Mouse (Mus musculus) hindbrain, embryonic 13.5 days (tissue): ENCODE measurements at regions not wholly inside any gene's neighbourhood (a gene's known extent, or its start where the extent isn't known, plus 50 kb on each side); places are given as distances from the start of the nearest gene placed in this dataset.
A peak's percentile ranks its signal among the peaks of the same experiment; 100 is the strongest.

ENCODE experiments used
- ATAC-seq: fragments of 200-750 bp; cut with Nextera tagmentation; 2 replicates; pipeline ENCODE4 v1.8.0; 2017; ENCODE audit warnings: moderate TSS enrichment; ENCODE audit not compliant: low FRiP score
- H3K27ac ChIP-seq: fragments of 300-500 bp; sonication (generic); 2 replicates; pipeline ENCODE4 v1.5.1; 2015; ENCODE audit warnings: inconsistent platforms, mild to moderate bottlenecking, moderate library complexity
- H3K27me3 ChIP-seq: fragments of 300-500 bp; sonication (generic); 2 replicates; pipeline ENCODE4 v1.6.1; 2015; ENCODE audit warnings: mild to moderate bottlenecking, inconsistent platforms
- H3K36me3 ChIP-seq: fragments of 300-500 bp; sonication (generic); 2 replicates; pipeline ENCODE4 v1.6.1; 2015; ENCODE audit warnings: mild to moderate bottlenecking, inconsistent platforms
- H3K4me1 ChIP-seq: fragments of 300-500 bp; sonication (generic); replicated peaks from 2 replicates; pipeline ENCODE4 v1.6.1; 2015; ENCODE audit warnings: inconsistent platforms
- H3K4me2 ChIP-seq: fragments of 300-500 bp; sonication (generic); 2 replicates; pipeline ENCODE4 v1.6.1; 2015; ENCODE audit warnings: inconsistent platforms, mild to moderate bottlenecking, moderate library complexity
- H3K4me3 ChIP-seq: fragments of 300-500 bp; sonication (generic); 2 replicates; pipeline ENCODE4 v1.5.1; 2015; ENCODE audit warnings: mild to moderate bottlenecking, inconsistent platforms
- H3K9ac ChIP-seq: fragments of 300-500 bp; sonication (generic); 2 replicates; pipeline ENCODE4 v1.6.1; 2015; ENCODE audit warnings: mild to moderate bottlenecking, inconsistent platforms
- H3K9me3 ChIP-seq: fragments of 300-500 bp; sonication (generic); 2 replicates; pipeline ENCODE4 v1.6.1; 2016; ENCODE audit warnings: inconsistent platforms
- WGBS: fragments of 180-500 bp; shearing (Covaris S2); methylation state at CpG from one replicate; pipeline ENCODE4 v1.1.7; 2015; 5-methylcytosine and 5-hydroxymethylcytosine counted together

DNA sequence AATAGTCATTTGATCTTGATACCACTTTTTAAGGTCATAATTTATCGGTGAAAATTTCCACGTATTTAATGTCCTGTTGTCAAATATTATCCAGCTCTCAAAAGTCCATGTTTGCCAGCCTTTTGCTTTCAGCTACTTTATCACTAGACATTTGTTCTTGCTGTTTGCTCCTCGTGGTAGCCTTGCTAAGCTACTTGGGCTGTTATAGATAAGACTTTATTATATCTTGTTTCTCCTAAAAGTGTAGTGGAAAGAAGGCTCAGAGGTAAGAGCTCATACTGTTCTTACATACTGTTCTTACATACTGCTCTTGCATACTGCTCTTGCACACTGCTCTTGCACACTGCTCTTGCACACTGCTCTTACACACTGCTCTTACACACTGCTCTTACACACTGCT lies 93.3 kb upstream of the Mon1b start:
- Histone ChIP-seq H3K4me2 (no peak overlapping the region), H3K27me3 (no peaks in the 10 kb centered on the region), H3K9ac (no peak overlapping the region), H3K4me3 (no peak overlapping the region), H3K36me3 (no peaks in the 10 kb centered on the region), H3K27ac (no peak overlapping the region), H3K9me3 (no peaks in the 10 kb centered on the region), H3K4me1 (no peaks in the 10 kb centered on the region)
- no peak for ATAC-seq
- 82% methylated on average over 3 of the region's 3 CpGs for WGBS

DNA sequence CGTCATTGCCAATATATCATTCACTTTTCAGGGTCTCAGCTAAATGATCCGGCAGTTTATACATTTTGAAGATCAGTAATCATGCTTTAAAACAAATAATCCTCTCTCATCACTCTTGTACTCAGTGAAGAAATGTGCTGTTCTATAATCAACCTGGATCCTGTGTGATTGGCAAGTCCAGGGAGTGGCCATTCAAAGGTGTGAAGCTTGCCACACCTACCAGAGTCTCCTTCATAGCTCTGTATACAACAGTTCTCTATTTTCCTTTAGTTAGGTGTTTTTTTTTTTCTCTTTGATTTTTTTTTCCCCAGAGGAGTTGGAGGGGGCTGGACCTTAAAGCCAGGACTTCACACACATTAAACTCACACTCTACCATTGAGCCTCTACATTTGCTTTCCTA lies 92.7 kb upstream of the Mon1b start:
- Histone ChIP-seq H3K36me3 (no peaks in the 10 kb centered on the region), H3K27me3 (no peaks in the 10 kb centered on the region), H3K9ac (no peak overlapping the region), H3K9me3 (no peaks in the 10 kb centered on the region), H3K4me3 (no peak overlapping the region), H3K4me1 (no peaks in the 10 kb centered on the region), H3K4me2 (no peak overlapping the region), H3K27ac (no peak overlapping the region)
- no peak for ATAC-seq
- WGBS = 86% methylated on average over 2 of the region's 2 CpGs

DNA sequence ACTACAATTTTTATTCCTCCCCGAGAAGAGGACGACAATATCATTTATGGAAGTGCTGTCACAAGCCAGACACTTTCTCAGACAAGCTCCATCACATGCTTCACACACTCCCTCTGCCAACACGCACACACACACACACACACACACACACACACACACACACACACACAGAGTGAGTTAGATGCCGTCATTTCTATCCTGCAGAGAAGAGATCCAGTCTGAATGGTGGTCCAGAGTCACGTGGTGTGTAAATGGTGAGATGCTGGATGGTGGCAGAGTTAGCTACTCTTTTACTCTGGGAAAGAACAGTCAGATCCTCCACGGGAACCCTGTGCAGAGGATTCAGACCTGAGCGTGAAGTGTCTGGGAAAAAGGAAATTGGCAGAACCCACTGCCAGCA lies 86.2 kb upstream of the Mon1b start:
- H3K4me1 ChIP-seq = no peaks in the 10 kb centered on the region
- no peak overlapping the region for H3K27ac ChIP-seq
- H3K9me3 ChIP-seq = no peaks in the 10 kb centered on the region
- WGBS = 84% methylated on average over 7 of the region's 7 CpGs
- H3K4me2 ChIP-seq = no peak overlapping the region
- no peak for ATAC-seq
- no peaks in the 10 kb centered on the region for H3K27me3 ChIP-seq
- H3K4me3 ChIP-seq = no peak overlapping the region
- no peaks in the 10 kb centered on the region for H3K36me3 ChIP-seq
- no peak overlapping the region for H3K9ac ChIP-seq

DNA sequence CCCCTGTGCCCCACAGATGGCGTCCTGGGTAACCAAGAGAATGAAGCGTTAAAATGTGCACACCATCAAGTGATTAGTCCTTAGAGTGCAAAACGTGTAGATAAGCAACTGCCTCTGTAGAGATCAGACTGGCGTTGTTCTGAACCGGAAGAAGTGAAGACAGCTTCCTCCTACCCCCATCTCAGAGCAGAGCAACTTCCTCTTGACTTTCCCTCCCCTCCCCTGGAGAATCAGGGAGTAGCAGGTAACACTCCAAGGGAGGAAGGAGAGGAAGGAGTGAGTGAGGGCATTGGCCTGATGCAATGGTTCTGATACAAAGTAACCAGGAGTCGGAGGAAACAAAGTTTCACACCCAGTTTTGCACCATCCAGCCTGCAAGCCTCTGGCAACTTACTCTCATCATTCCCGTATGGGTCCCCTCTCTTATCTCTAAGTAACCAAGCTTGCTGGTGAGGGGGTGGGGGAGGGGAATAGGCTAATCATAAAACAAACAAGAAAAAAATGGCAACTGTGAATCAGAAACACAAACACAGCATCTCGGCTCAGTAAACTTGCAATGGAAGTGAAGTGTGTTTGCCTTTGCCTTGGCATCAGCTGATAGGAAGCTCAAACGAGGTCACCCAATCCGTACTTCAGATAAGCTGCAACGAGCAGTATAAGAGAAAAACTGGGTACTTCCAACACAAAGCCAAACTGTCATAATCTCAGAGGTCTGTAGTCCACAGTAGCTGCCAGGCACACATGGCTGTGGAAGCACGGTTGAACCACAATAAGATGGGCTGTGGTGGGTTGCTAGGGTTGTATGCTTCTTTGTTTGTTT lies 83.7 kb upstream of the Mon1b start:
- Histone ChIP-seq H3K4me1 (peaks cover 11% of the 10 kb centered on the region), H3K4me2 (no peak overlapping the region), H3K9ac (no peak overlapping the region), H3K4me3 (no peak overlapping the region), H3K27ac (no peak overlapping the region), H3K36me3 (no peaks in the 10 kb centered on the region), H3K27me3 (no peaks in the 10 kb centered on the region), H3K9me3 (no peaks in the 10 kb centered on the region)
- WGBS = 79% methylated on average over 12 of the region's 12 CpGs
- ATAC-seq = no peak

DNA sequence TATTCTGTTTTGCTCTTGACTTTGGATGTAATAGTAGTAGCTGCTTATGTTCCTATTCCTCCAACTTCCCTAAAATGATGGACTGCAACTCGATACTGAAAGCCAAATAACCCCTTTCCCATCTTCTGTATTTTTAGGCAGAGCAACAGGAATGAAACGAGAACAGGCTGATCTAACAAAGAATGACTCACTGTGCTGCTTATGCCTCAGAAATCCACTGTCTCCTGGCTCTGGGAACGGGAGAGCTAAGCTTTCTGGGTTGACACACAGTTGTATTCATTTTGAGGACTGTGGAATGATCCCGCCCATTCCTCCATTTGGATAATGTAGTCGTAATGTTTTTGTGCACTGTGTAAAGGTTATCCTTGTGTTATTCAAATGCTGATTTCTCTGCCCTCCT lies 82.6 kb upstream of the Mon1b start:
- Histone ChIP-seq H3K27ac (no peak overlapping the region), H3K36me3 (no peaks in the 10 kb centered on the region), H3K4me1 (peaks cover 11% of the 10 kb centered on the region), H3K27me3 (no peaks in the 10 kb centered on the region), H3K9me3 (no peaks in the 10 kb centered on the region), H3K4me3 (no peak overlapping the region), H3K9ac (no peak overlapping the region), H3K4me2 (no peak overlapping the region)
- 66% methylated on average over 5 of the region's 5 CpGs for WGBS
- ATAC-seq = no peak

DNA sequence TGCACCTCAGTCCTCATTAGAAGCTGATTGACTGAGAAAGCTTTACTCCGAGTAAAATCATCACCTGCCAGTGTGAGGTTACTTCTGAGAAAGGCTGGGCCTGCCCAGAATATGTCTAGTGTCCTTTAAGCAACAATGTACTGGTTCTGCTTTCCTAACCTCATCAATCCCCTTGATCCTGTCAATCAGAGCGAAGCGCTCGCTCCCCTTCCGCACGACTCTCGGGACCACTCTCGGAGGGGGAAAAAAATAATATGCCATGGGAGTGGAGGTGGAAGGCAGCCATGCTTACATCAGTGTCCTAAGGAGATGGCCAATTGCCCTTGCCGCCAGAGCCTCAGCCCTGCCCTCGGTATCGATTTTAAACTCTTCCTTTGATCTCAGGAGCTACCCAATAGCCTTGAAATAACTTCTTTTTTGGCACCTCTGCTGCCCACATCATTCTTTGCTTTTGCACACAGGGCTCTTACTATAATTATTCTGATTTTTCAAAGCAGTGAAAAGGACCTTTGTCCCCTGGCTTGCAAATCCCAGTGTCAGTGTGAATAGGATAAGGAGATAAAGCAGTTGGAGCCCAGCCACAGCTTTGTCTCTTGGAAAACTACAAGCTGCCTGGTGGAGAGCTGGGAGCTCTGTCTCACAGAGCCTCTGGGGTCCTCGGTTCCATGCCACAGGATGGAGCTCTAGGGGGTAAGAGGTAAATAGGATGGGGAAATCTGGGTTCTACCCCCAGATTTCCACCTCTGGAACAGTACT lies 80.5 kb upstream of the Mon1b start:
- H3K4me1 ChIP-seq = peaks cover 11% of the 10 kb centered on the region
- WGBS = 13% methylated on average over 12 of the region's 12 CpGs
- no peak for ATAC-seq
- H3K27ac ChIP-seq = no peak overlapping the region
- H3K9me3 ChIP-seq = no peaks in the 10 kb centered on the region
- no peak overlapping the region for H3K4me3 ChIP-seq
- H3K27me3 ChIP-seq = no peaks in the 10 kb centered on the region
- H3K9ac ChIP-seq = no peak overlapping the region
- H3K36me3 ChIP-seq = no peaks in the 10 kb centered on the region
- H3K4me2 ChIP-seq = peak overlapping the region; percentile 42

DNA sequence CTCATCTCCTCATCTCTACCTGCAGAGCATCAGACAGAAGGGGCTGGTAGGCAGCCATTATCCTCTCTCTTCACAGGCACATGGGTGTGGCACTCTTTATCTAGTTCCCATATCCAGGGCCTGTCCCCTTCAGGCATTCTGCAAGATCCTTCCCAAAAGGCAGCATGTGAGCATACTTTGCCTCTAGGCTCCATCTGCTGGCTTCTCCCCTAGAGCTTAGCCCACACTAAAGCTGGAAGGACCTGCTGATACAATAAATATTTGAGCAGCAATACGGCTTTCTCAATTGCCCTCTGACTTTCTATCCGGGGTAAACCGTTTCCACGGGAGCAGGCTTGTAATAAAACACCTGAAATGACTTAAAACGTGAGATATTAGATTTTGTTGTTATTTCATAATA lies 78.4 kb upstream of the Mon1b start:
- Histone ChIP-seq H3K4me2 (no peak overlapping the region), H3K4me3 (no peak overlapping the region), H3K27me3 (no peaks in the 10 kb centered on the region), H3K4me1 (peaks cover 11% of the 10 kb centered on the region), H3K9me3 (no peaks in the 10 kb centered on the region), H3K27ac (no peak overlapping the region), H3K9ac (no peak overlapping the region), H3K36me3 (no peaks in the 10 kb centered on the region)
- ATAC-seq = no peak
- 82% methylated on average over 5 of the region's 5 CpGs for WGBS

DNA sequence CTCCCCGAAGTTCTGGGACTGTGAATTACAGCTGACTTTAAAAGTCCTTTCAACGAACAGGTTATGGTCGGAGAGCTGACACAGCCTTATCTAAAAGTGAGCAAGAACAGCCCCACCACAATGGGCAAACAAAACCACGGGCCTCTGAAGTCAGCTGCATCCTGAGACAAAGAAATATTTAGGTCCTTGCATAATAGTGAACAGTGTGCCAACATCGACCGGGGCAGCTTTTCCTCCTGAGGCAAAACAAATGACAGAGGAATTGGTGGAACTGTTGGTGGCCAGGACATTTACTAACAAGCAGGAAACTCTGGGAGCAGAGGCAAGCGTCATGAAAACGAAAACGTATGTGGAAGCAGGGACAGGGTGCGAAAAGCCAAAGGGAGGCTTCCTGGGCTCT lies 54.3 kb upstream of the Mon1b start:
- Histone ChIP-seq H3K36me3 (no peaks in the 10 kb centered on the region), H3K4me2 (no peak overlapping the region), H3K4me3 (no peak overlapping the region), H3K9me3 (no peaks in the 10 kb centered on the region), H3K27ac (no peak overlapping the region), H3K9ac (no peak overlapping the region), H3K27me3 (no peaks in the 10 kb centered on the region), H3K4me1 (peaks cover 15% of the 10 kb centered on the region)
- ATAC-seq = no peak
- 53% methylated on average over 10 of the region's 10 CpGs for WGBS

DNA sequence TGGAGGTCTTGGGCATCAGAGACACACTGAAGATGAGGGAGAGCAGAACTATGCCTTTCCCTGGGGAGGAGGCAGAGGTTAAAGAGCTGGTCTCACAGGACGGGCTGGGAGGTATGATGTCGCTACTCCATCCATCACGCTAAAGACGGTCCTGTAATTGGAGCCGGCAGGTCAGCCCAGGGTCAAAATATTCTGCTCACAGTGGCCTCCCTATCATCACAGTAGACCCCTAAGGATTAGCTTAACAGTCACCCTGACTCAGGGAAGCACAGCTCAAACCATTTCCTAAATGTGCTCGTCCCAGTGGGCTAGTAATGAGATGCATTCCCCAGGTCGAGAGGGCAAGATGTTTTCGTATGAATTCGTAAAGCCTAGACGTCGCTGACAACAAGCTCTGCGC lies 53.7 kb upstream of the Mon1b start:
- H3K4me3 ChIP-seq = no peak overlapping the region
- no peaks in the 10 kb centered on the region for H3K27me3 ChIP-seq
- H3K4me2 ChIP-seq = no peak overlapping the region
- no peak overlapping the region for H3K9ac ChIP-seq
- H3K27ac ChIP-seq = no peak overlapping the region
- no peak for ATAC-seq
- H3K4me1 ChIP-seq = peaks cover 15% of the 10 kb centered on the region
- no peaks in the 10 kb centered on the region for H3K36me3 ChIP-seq
- 28% methylated on average over 12 of the region's 12 CpGs for WGBS
- H3K9me3 ChIP-seq = no peaks in the 10 kb centered on the region

DNA sequence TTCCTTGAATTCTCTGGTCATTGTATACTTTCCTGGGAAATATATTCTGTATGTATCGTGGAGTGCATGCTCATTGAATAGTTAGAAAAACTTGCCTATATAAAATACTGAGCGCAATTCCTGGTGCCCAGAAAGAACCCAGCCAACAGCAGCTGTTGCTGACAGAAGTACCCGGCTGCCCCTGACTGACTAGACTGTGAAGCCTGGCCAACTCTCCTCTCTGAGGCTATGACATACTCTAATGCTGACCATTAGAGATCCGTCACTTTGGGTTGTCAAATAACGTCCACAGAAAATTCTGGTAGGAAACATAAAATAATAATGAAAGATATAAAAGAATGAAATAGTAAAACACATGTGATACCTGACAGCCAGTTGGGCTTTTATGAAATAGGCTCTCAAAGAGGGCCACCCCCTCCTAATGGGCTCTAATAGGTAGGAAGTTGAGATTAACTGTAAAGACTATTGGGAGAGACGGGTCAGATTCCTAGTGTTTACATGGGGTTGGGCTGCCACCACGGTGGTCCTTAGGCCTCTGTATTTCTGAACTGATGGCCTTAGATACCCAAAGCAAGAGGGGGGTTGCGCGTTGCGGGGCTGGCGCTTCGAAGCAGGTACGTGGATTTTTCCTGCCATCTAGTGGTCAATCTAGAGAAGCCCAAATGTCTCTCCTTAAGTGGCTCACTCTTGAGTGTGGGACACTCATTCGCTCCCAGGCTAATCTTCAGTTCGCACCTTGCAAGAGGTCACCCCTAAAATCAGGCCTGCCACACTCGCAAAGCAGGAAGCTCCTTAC lies 53.0 kb upstream of the Mon1b start:
- Histone ChIP-seq H3K36me3 (no peaks in the 10 kb centered on the region), H3K9ac (no peak overlapping the region), H3K4me3 (no peak overlapping the region), H3K4me1 (peaks cover 15% of the 10 kb centered on the region), H3K9me3 (no peaks in the 10 kb centered on the region), H3K27ac (no peak overlapping the region), H3K4me2 (0 out of 2 replicates have a peak overlapping the region, but pooled peaks have one; percentile 21), H3K27me3 (no peaks in the 10 kb centered on the region)
- 27% methylated on average over 16 of the region's 16 CpGs for WGBS
- peak; percentile 71 for ATAC-seq

DNA sequence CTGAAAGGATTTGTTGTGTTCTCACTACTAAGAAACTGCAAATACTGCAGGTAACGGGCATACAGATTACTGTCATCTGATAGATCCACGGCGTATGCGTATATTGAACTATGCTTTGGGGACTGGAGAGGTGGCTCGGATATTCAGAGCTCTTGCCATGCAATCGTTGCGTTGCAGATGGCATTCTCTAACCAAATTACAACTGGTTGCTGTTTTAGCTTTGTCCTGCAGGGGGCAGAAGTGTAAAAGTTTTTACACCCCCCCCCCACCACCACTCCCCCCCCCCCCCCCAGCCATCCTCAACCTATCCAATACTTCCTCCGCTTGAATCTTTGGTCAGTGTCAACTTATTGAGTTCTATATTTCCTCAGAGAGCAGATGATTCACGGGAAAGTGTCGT lies 51.6 kb upstream of the Mon1b start:
- H3K4me2 ChIP-seq = no peak overlapping the region
- no peaks in the 10 kb centered on the region for H3K27me3 ChIP-seq
- H3K4me1 ChIP-seq = peaks cover 15% of the 10 kb centered on the region
- 71% methylated on average over 10 of the region's 10 CpGs for WGBS
- no peak for ATAC-seq
- no peak overlapping the region for H3K9ac ChIP-seq
- H3K36me3 ChIP-seq = no peaks in the 10 kb centered on the region
- no peak overlapping the region for H3K27ac ChIP-seq
- no peaks in the 10 kb centered on the region for H3K9me3 ChIP-seq
- no peak overlapping the region for H3K4me3 ChIP-seq
